Mouse (Mus musculus) MEL (cell line): ENCODE measurements at regions not wholly inside any gene's neighbourhood (a gene's known extent, or its start where the extent isn't known, plus 50 kb on each side); places are given as distances from the start of the nearest gene placed in this dataset.

Experiments used
- DNase-seq: peaks from one replicate; pipeline ENCODE4 v3.0.0; 2011; ENCODE audit warnings: low read depth, low spot score
- H3K27ac ChIP-seq: 2 replicates; pipeline ENCODE4 v1.5.1; 2012; ENCODE audit warnings: low read depth, mild to moderate bottlenecking, control low read depth, low read length, moderate library complexity; ENCODE audit not compliant: control insufficient read depth
- H3K27me3 ChIP-seq, 2 experiments: fragments of 150-350 bp in 1 of 2; sonication (generic) in 1 of 2; 2 replicates each; pipeline ENCODE4 v1.6.1; 2012; ENCODE audit warnings: low read length in 2 of 2, mild to moderate bottlenecking in 2 of 2, improper control_type of control experiment in 1 of 2, moderate library complexity in 1 of 2; ENCODE audit not compliant: insufficient read depth in 2 of 2, control insufficient read depth in 1 of 2
- H3K36me3 ChIP-seq, 2 experiments: 2 replicates each; pipeline ENCODE4 v1.6.1; 2012 to 2014; ENCODE audit warnings: low read length in 2 of 2, improper control_type of control experiment in 1 of 2, inconsistent platforms in 1 of 2, mild to moderate bottlenecking in 1 of 2; ENCODE audit not compliant: insufficient read depth in 2 of 2, control insufficient read depth in 1 of 2
- H3K4me1 ChIP-seq, 2 experiments: fragments of 150-350 bp in 1 of 2; sonication (generic) in 1 of 2; 2 replicates each; pipeline ENCODE4 v1.6.1; 2012; ENCODE audit warnings: low read length in 2 of 2, improper control_type of control experiment in 1 of 2, mild to moderate bottlenecking in 1 of 2; ENCODE audit not compliant: insufficient read depth in 2 of 2, control insufficient read depth in 1 of 2
- H3K4me3 ChIP-seq, 2 experiments: fragments of 150-350 bp in 1 of 2; sonication (generic) in 1 of 2; 2 replicates each; pipeline ENCODE4 v1.5.1; 2012; ENCODE audit warnings: low read depth in 2 of 2, low read length in 2 of 2, mild to moderate bottlenecking in 2 of 2, moderate library complexity in 2 of 2, control low read depth in 1 of 2, improper control_type of control experiment in 1 of 2; ENCODE audit not compliant: control insufficient read depth in 1 of 2, insufficient read depth in 1 of 2
- H3K79me2 ChIP-seq: 2 replicates; pipeline ENCODE4 v1.6.1; 2012; ENCODE audit warnings: mild to moderate bottlenecking, low read length, moderate library complexity; ENCODE audit not compliant: control insufficient read depth, poor library complexity, insufficient read depth
- H3K9ac ChIP-seq: 2 replicates; pipeline ENCODE4 v1.6.1; 2012; ENCODE audit warnings: low read depth, mild to moderate bottlenecking, control low read depth, low read length, moderate library complexity; ENCODE audit not compliant: control insufficient read depth, poor library complexity, severe bottlenecking
- H3K9me3 ChIP-seq: fragments of 150-350 bp; sonication (generic); replicated peaks from 2 replicates; pipeline ENCODE4 v1.6.1; 2012; ENCODE audit warnings: mild to moderate bottlenecking, low read length, improper control_type of control experiment, moderate library complexity; ENCODE audit not compliant: insufficient read depth
- CHD1 ChIP-seq: IDR thresholded peaks from 2 replicates; pipeline ENCODE4 v1.6.1; 2012; ENCODE audit warnings: low read depth, mild to moderate bottlenecking, inconsistent platforms, low read length, improper control_type of control experiment
- CHD2 ChIP-seq: IDR thresholded peaks from 2 replicates; pipeline ENCODE4 v1.6.1; 2011; ENCODE audit warnings: low read length, improper control_type of control experiment
- CTCF ChIP-seq, 3 experiments: IDR thresholded peaks in 2 of 3; conservative IDR thresholded peaks in 1 of 3; 2 replicates each; pipeline ENCODE4 v1.5.1; 2011 to 2012; ENCODE audit warnings: low read length in 3 of 3, low read depth in 2 of 3, mild to moderate bottlenecking in 2 of 3, improper control_type of control experiment in 1 of 3, inconsistent platforms in 1 of 3, mixed read lengths in 1 of 3, moderate library complexity in 1 of 3; ENCODE audit not compliant: control insufficient read depth in 1 of 3, insufficient read depth in 1 of 3, poor library complexity in 1 of 3, severe bottlenecking in 1 of 3
- E2F4 ChIP-seq: IDR thresholded peaks from 2 replicates; pipeline ENCODE4 v1.6.1; 2011; ENCODE audit warnings: low read depth, low read length, improper control_type of control experiment, borderline replicate concordance
- ELF1 ChIP-seq: IDR thresholded peaks from 2 replicates; pipeline ENCODE4 v1.6.1; 2014; ENCODE audit warnings: low read depth, mild to moderate bottlenecking, inconsistent platforms, low read length, improper control_type of control experiment, moderate library complexity
- EP300 ChIP-seq, 2 experiments: IDR thresholded peaks; 2 replicates each; pipeline ENCODE4 v1.6.1; 2011; ENCODE audit warnings: improper control_type of control experiment in 2 of 2, low read length in 2 of 2, low read depth in 1 of 2, mild to moderate bottlenecking in 1 of 2
- ETS1 ChIP-seq: IDR thresholded peaks from 2 replicates; pipeline ENCODE4 v1.6.1; 2012; ENCODE audit warnings: low read depth, mild to moderate bottlenecking, inconsistent platforms, low read length, improper control_type of control experiment, moderate library complexity
- HCFC1 ChIP-seq: IDR thresholded peaks from 2 replicates; pipeline ENCODE4 v1.6.1; 2012; ENCODE audit warnings: low read depth, mild to moderate bottlenecking, inconsistent platforms, low read length, improper control_type of control experiment, moderate library complexity
- MAFK ChIP-seq: IDR thresholded peaks from 2 replicates; pipeline ENCODE4 v1.6.1; 2011; ENCODE audit warnings: low read depth, mild to moderate bottlenecking, low read length, improper control_type of control experiment, borderline replicate concordance
- MAX ChIP-seq: IDR thresholded peaks from 2 replicates; pipeline ENCODE4 v1.6.1; 2011; ENCODE audit warnings: low read length, improper control_type of control experiment
- MEF2A ChIP-seq: IDR thresholded peaks from 2 replicates; pipeline ENCODE4 v1.6.1; 2014; ENCODE audit warnings: low read depth, mild to moderate bottlenecking, inconsistent platforms, low read length, improper control_type of control experiment; ENCODE audit not compliant: poor library complexity, insufficient replicate concordance, severe bottlenecking; ENCODE audit errors: extremely low read depth
- NELFE ChIP-seq: IDR thresholded peaks from 2 replicates; pipeline ENCODE4 v1.6.1; 2011; ENCODE audit warnings: low read depth, low read length, improper control_type of control experiment
- NRF1 ChIP-seq: IDR thresholded peaks from 2 replicates; pipeline ENCODE4 v1.6.1; 2014; ENCODE audit warnings: low read depth, mild to moderate bottlenecking, inconsistent platforms, low read length, improper control_type of control experiment, moderate library complexity; ENCODE audit not compliant: poor library complexity, insufficient read depth, severe bottlenecking
- POLR2A ChIP-seq, 2 experiments: IDR thresholded peaks; 2 replicates each; pipeline ENCODE4 v1.6.1; 2011 to 2012; ENCODE audit warnings: low read length in 2 of 2, mild to moderate bottlenecking in 2 of 2, control low read depth in 1 of 2, improper control_type of control experiment in 1 of 2, low read depth in 1 of 2, moderate library complexity in 1 of 2; ENCODE audit not compliant: control insufficient read depth in 1 of 2, insufficient read depth in 1 of 2, poor library complexity in 1 of 2
- POLR2AphosphoS2 ChIP-seq: IDR thresholded peaks from 2 replicates; pipeline ENCODE4 v1.6.1; 2011; ENCODE audit warnings: low read length, improper control_type of control experiment
- POLR2AphosphoS5 ChIP-seq: IDR thresholded peaks from 2 replicates; pipeline ENCODE4 v1.6.1; 2012; ENCODE audit warnings: low read depth, borderline replicate concordance, mild to moderate bottlenecking, inconsistent platforms, low read length, moderate library complexity, mixed read lengths
- RCOR1 ChIP-seq: IDR thresholded peaks from 2 replicates; pipeline ENCODE4 v1.6.1; 2012; ENCODE audit warnings: low read depth, mild to moderate bottlenecking, inconsistent platforms, low read length, improper control_type of control experiment
- SIN3A ChIP-seq: IDR thresholded peaks from 2 replicates; pipeline ENCODE4 v1.6.1; 2012; ENCODE audit warnings: low read length, improper control_type of control experiment, inconsistent platforms
- SMC3 ChIP-seq: IDR thresholded peaks from 2 replicates; pipeline ENCODE4 v1.6.1; 2011; ENCODE audit warnings: low read depth, low read length, improper control_type of control experiment
- TBP ChIP-seq: IDR thresholded peaks from 2 replicates; pipeline ENCODE4 v1.8.0; 2011; ENCODE audit warnings: low read depth, low read length, improper control_type of control experiment
- UBTF ChIP-seq: IDR thresholded peaks from 2 replicates; pipeline ENCODE4 v1.6.1; 2012; ENCODE audit warnings: low read depth, mild to moderate bottlenecking, inconsistent platforms, low read length, improper control_type of control experiment, moderate library complexity, borderline replicate concordance; ENCODE audit not compliant: insufficient read depth
- USF2 ChIP-seq, 2 experiments: IDR thresholded peaks; 2 replicates each; pipeline ENCODE4 v1.6.1; 2011 to 2012; ENCODE audit warnings: improper control_type of control experiment in 2 of 2, low read length in 2 of 2, borderline replicate concordance in 1 of 2, inconsistent platforms in 1 of 2, low read depth in 1 of 2, mild to moderate bottlenecking in 1 of 2; ENCODE audit not compliant: insufficient read depth in 1 of 2
- ZC3H11A ChIP-seq: IDR thresholded peaks from 2 replicates; pipeline ENCODE4 v1.6.1; 2012; ENCODE audit warnings: low read depth, mild to moderate bottlenecking, inconsistent platforms, low read length, improper control_type of control experiment
- ZMIZ1 ChIP-seq: IDR thresholded peaks from 2 replicates; pipeline ENCODE4 v1.6.1; 2012; ENCODE audit warnings: low read depth, mild to moderate bottlenecking, inconsistent platforms, low read length, improper control_type of control experiment, moderate library complexity
- ZNF384 ChIP-seq: IDR thresholded peaks from 2 replicates; pipeline ENCODE4 v1.6.1; 2012; ENCODE audit warnings: low read depth, mild to moderate bottlenecking, inconsistent platforms, low read length, improper control_type of control experiment

- Histone ChIP-seq H3K27me3 (no peaks in the 10 kb centered on the region), H3K4me3 (peak overlapping the region in 1 of 2 experiments; percentile 50; a peak in 2 of 4 replicates), H3K4me1 (peaks cover 15 to 25% of the 10 kb centered on the region in 2 experiments), H3K27ac (peak overlapping the region; percentile 23; the same call in 1 of the 2 replicates), H3K9me3 (no peaks in the 10 kb centered on the region), H3K9ac (no peak overlapping the region; the same call in 1 of the 2 replicates), H3K79me2 (no peaks in the 10 kb centered on the region), H3K36me3 (peaks cover 0 to 10% of the 10 kb centered on the region in 2 experiments; a peak in 2 of 4 replicates)
- TF ChIP-seq CHD2 (no peak), UBTF (no peak), SMC3 (no peak), MAX (no peak), E2F4 (no peak), EP300 (IDR thresholded peaks at IDR 0.05; ENCODE audit: low read depth in 1 of 2, low read length in 2 of 2) (peak in 1 of 2 experiments; percentile 14; a peak in 1 of 4 replicates), ETS1 (0 out of 2 replicates have a peak, but pooled peaks have one; percentile 35), HCFC1 (no peak), CHD1 (no peak), MEF2A (no peak), ZNF384 (peak; percentile 40; the same call in 1 of the 2 replicates)
- DNase-seq = peak; percentile 58
Observed at GRCm38 (mm10) chr13:44506975-44507374, 222.3 kb upstream of the Jarid2 start.

GRCm38 (mm10) chr13:44509526-44510159 is 219.6 kb upstream of the Jarid2 start:
- no peak for DNase-seq
- H3K4me3 ChIP-seq = no peak overlapping the region
- H3K9ac ChIP-seq = no peak overlapping the region
- no peaks in the 10 kb centered on the region for H3K79me2 ChIP-seq
- no peaks in the 10 kb centered on the region for H3K9me3 ChIP-seq
- peaks cover 6 to 8% of the 10 kb centered on the region in 2 experiments; a peak in 3 of 4 replicates for H3K4me1 ChIP-seq
- TF ChIP-seq ZC3H11A (no peak), SIN3A (no peak), ZMIZ1 (no peak), MEF2A (no peak), TBP (no peak), MAX (no peak), USF2 (IDR thresholded peaks at IDR 0.05; ENCODE audit: borderline replicate concordance in 1 of 2, insufficient read depth in 1 of 2, low read depth in 1 of 2, low read length in 2 of 2) (no peak), CHD1 (no peak), EP300 (IDR thresholded peaks at IDR 0.05; ENCODE audit: low read depth in 1 of 2, low read length in 2 of 2) (no peak), HCFC1 (no peak), MAFK (no peak), RCOR1 (no peak), POLR2AphosphoS5 (no peak), ELF1 (no peak), NELFE (no peak), CTCF (IDR thresholded peaks at IDR 0.05 in 2 of 3, conservative IDR thresholded peaks at IDR 0.05 in 1 of 3; ENCODE audit: control insufficient read depth in 1 of 3, insufficient read depth in 1 of 3, low read depth in 2 of 3, low read length in 3 of 3, poor library complexity in 1 of 3, severe bottlenecking in 1 of 3) (no peak), NRF1 (no peak), POLR2A (IDR thresholded peaks at IDR 0.05; ENCODE audit: control insufficient read depth in 1 of 2, insufficient read depth in 1 of 2, low read depth in 1 of 2, low read length in 2 of 2, poor library complexity in 1 of 2) (no peak), POLR2AphosphoS2 (no peak)
- TF ChIP-seq, all 39 proteins: peak for 0
- Histone ChIP-seq H3K27me3 (no peaks in the 10 kb centered on the region), H3K36me3 (no peaks in the 10 kb centered on the region; a peak in 2 of 4 replicates), H3K27ac (no peak overlapping the region)
